ENCODE assay signal across 9 mouse cellular contexts in the genomic region with DNA sequence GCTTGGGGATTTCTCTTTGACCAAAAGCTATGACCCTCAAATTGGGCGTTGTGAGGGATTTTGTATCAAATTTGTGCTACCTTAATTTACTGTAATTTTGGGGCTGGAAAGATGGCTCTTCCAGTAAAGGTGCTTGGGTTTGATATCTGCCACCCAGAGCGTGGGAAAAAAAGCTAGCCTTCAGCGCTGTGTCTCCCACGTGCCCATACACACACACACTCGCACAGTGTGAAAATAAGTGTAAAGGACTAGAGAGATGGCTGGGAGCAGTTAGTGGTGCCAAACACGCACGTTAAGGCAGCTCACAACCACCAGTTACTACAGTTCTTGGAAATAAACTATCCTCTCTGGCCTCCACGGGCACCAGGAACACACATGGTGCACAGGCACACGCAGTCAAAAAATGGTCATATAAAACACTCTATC. TPM values are rescaled to one million over a fixed set of nuclear protein-coding genes. Genes with fewer than 3 reads are reported as not detected.
A peak's percentile ranks its signal among the peaks of the same experiment; 100 is the strongest.
DNase-seq lines count a peak whose midpoint lies in the region; ATAC-seq and TF ChIP-seq lines count a peak whose summit lies in the region.
"Had no signal": no experiment of that assay in that cellular context is flagged by ENCODE, and none has a peak within 500 bp of the region (broad histone marks: within the 10 kb centered on the region; RNA-seq: fewer than 3 reads in every experiment).

No protein-coding gene starts in this region.

- intact Hi-C loops in gastrocnemius, adult 2 months (cut with DNase I), result loop anchor here (2.0 kb wide), 1 partner anchor 96 kb away; a partner anchor contains a TSS

- 46% methylated on average over 9 of the region's 9 CpGs for WGBS in forebrain, embryonic 15.5 days
- 26% methylated on average over 9 of the region's 9 CpGs for WGBS in liver, embryonic 15.5 days (ENCODE audit: insufficient replicate concordance)

- H3K36me3 ChIP-seq in E14TG2a.4 (ENCODE audit: insufficient read depth, low read length), result peaks cover 36% of the 10 kb centered on the region
- peaks cover 16% of the 10 kb centered on the region for H3K36me3 ChIP-seq in forebrain, embryonic 15.5 days
- H3K36me3 ChIP-seq in liver, embryonic 15.5 days (replicated peaks), result peaks cover 24% of the 10 kb centered on the region

- peak overlapping the region; percentile 55 for H3K4me2 ChIP-seq in forebrain, embryonic 15.5 days (replicated peaks)
- peak overlapping the region; percentile 90 for H3K4me2 ChIP-seq in liver, embryonic 15.5 days

- no peak for TF ChIP-seq CTCF in gastrocnemius, adult 2 months (IDR thresholded peaks at IDR 0.05)
- TF ChIP-seq CTCF in E14TG2a.4 (conservative IDR thresholded peaks at IDR 0.05; ENCODE audit: low read length), result no peak

- H3K4me1 ChIP-seq in E14TG2a.4 (replicated peaks; ENCODE audit: low read depth, low read length), result peaks cover 54% of the 10 kb centered on the region
- peaks cover 19% of the 10 kb centered on the region for H3K4me1 ChIP-seq in forebrain, embryonic 15.5 days
- H3K4me1 ChIP-seq in liver, embryonic 15.5 days (replicated peaks), result peaks cover 66% of the 10 kb centered on the region

- no peak for ATAC-seq in forebrain, embryonic 15.5 days (replicated peaks)
- no peak for ATAC-seq in liver, embryonic 15.5 days (ENCODE audit: insufficient read depth)

- DNase-seq in gastrocnemius, adult 2 months, result no peak
- DNase-seq in gastrocnemius, postnatal 4 days (ENCODE audit: low spot score in 2 of 2), result no peak
- DNase-seq in spleen, postnatal 4 days (ENCODE audit: low spot score in 2 of 2), result no peak
- no peak for DNase-seq in frontal cortex, postnatal 14 days (ENCODE audit: low spot score in 2 of 2)
- DNase-seq in kidney, adult 18-20 months, result no peak

- peak overlapping the region; percentile 72 for H3K9ac ChIP-seq in forebrain, embryonic 15.5 days (replicated peaks)
- peak overlapping the region; percentile 78 for H3K9ac ChIP-seq in liver, embryonic 15.5 days

- no peaks in the 10 kb centered on the region for H3K9me3 ChIP-seq in E14TG2a.4 (ENCODE audit: low read length)
- no peaks in the 10 kb centered on the region for H3K9me3 ChIP-seq in forebrain, embryonic 15.5 days
- H3K9me3 ChIP-seq in liver, embryonic 15.5 days (replicated peaks), result no peaks in the 10 kb centered on the region

- no peaks in the 10 kb centered on the region for H3K27me3 ChIP-seq in E14TG2a.4 (ENCODE audit: insufficient read depth, low read length)
- H3K27me3 ChIP-seq in forebrain, embryonic 15.5 days, result no peaks in the 10 kb centered on the region
- H3K27me3 ChIP-seq in liver, embryonic 15.5 days, result no peaks in the 10 kb centered on the region

- H3K27ac ChIP-seq in gastrocnemius, adult 2 months, result peak overlapping the region; percentile 97
- peak overlapping the region; percentile 98 for H3K27ac ChIP-seq in forebrain, embryonic 15.5 days (replicated peaks)
- H3K27ac ChIP-seq in liver, embryonic 15.5 days (replicated peaks), result peak overlapping the region; percentile 87

- peak overlapping the region; percentile 100 for H3K4me3 ChIP-seq in gastrocnemius, adult 2 months
- H3K4me3 ChIP-seq in E14TG2a.4 (replicated peaks; ENCODE audit: low read length), result peak overlapping the region; percentile 89
- peak overlapping the region; percentile 99 for H3K4me3 ChIP-seq in forebrain, embryonic 15.5 days
- peak overlapping the region; percentile 100 for H3K4me3 ChIP-seq in liver, embryonic 15.5 days (replicated peaks)

RNA-seq across cellular contexts. Expression of a gene that starts 5.5 kb away (rescaled TPM):
- 10 to 100 TPM; 45.5 to 89.1 TPM for total RNA-seq in gastrocnemius, adult 2 months (2021)
- total RNA-seq in gastrocnemius, postnatal 4 days (2021), result 100 to 1,000 TPM; 127 to 147 TPM
- polyA plus RNA-seq in forebrain, embryonic 15.5 days (2015; fragmentation: Nextera tagmentation; extraction: Ambion mirVana), result 1,340 and 1,345 TPM in 2 replicates
- 464 and 536 TPM in 2 replicates for polyA plus RNA-seq in liver, embryonic 15.5 days (2015; fragmentation: Nextera tagmentation; extraction: Ambion mirVana)

RNA-seq across cellular contexts. Expression of a gene that starts 14.6 kb away (rescaled TPM):
- not detected for total RNA-seq in gastrocnemius, adult 2 months (2021)
- not detected for total RNA-seq in gastrocnemius, postnatal 4 days (2021)
- 0.33 and 0.48 TPM in 2 replicates for polyA plus RNA-seq in forebrain, embryonic 15.5 days (2015; fragmentation: Nextera tagmentation; extraction: Ambion mirVana)
- not detected in 2 replicates for polyA plus RNA-seq in liver, embryonic 15.5 days (2015; fragmentation: Nextera tagmentation; extraction: Ambion mirVana)
- polyA plus RNA-seq: frontal cortex, adult 2 months had no signal

RNA-seq across cellular contexts. Expression of a gene that starts 40.8 kb away (rescaled TPM):
- 10 to 100 TPM; 18.9 to 22.0 TPM for total RNA-seq in gastrocnemius, adult 2 months (2021)
- total RNA-seq in gastrocnemius, postnatal 4 days (2021), result 10 to 100 TPM; 24.6 to 34.2 TPM
- polyA plus RNA-seq in forebrain, embryonic 15.5 days (2015; fragmentation: Nextera tagmentation; extraction: Ambion mirVana), result 31.5 and 33.5 TPM in 2 replicates
- 8.6 and 9.1 TPM in 2 replicates for polyA plus RNA-seq in liver, embryonic 15.5 days (2015; fragmentation: Nextera tagmentation; extraction: Ambion mirVana)
